Mouse (Mus musculus) ovary, postnatal 10 days (tissue): Measurements from ENCODE around the gene Atp6v0e.

ENCODE experiments used
- DNase-seq: peaks from one replicate; pipeline ENCODE4 v3.0.0; 2022; ENCODE audit warnings: low spot score

Gene Atp6v0e

GRCm38 (mm10) chr17:26686334-26687000 lies 23.4 kb downstream of the Atp6v0e start:
- no peak for DNase-seq

- DNase-seq = no peak
These were observed 26.0 kb downstream of the Atp6v0e start for GRCm38 (mm10) chr17:26688795-26689735.

- DNase-seq = no peak
These were observed 26.8 kb downstream of the Atp6v0e start for GRCm38 (mm10) chr17:26689810-26690209.

DNA sequence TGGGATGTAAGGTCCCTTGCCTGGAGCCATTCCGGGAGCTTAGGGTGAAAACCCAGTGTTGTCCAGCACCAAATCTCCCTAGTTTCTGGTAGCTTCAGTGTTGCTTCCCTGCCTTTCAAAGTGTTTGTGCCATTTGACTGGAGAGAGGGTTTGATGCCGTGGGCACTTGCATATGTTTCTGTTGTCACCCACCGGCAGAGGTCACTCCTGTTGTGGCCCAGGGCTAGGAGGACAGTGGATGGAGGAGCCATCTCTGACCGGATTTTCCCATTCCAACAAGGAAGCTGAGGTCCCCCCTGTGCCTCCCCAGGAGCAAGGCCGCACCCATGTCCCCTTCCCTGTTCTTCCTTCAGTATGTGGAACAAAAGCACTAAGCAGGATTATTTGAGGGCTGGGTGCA lies 27.2 kb downstream of the Atp6v0e start:
- DNase-seq = no peak

DNA sequence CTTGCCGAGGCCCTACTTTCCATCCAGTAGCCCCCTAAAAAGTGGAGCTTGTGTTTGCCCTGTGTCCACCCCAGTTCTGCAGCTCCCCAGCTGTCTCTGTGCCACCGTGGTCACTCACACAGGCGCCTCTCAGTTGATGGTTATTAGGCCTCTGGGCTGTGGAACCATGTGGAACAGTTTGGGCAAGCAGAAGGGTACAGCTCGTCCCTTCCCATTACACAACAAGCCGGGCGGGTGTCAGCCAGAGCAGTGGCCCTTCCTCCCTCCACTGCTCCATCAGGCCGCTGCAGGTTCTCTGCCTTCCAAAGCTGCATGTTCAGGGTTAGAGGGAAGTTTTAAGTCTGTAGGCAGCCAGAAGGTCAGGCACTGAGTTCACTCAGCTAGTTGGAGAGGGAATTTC lies 28.1 kb downstream of the Atp6v0e start:
- DNase-seq = no peak

DNA sequence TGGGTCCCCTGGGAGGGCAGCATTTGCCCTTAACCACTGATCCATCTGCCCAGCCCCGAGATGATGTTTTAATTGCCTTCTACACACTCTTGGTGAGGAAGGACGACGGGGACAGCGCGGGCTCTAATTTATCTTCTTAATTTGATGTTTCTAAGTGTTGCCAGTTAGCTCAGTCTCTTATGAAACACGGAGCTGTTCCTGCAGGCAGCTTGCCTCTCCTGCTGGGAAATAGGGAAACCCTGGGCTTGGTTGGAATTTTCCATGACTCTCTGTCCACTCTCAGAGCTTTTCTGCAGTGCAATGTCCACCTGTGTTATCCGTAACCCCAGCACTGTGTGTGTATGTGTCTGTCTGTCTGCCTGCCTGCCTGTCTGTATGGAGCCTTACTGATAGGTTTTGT lies 30.4 kb downstream of the Atp6v0e start:
- DNase-seq = no peak

- no peak for DNase-seq
These were observed 31.1 kb downstream of the Atp6v0e start for GRCm38 (mm10) chr17:26694171-26694570.

GRCm38 (mm10) chr17:26695193-26695592 lies 32.2 kb downstream of the Atp6v0e start:
- no peak for DNase-seq

- DNase-seq = no peak
These were observed 35.8 kb downstream of the Atp6v0e start for GRCm38 (mm10) chr17:26698846-26699245.

GRCm38 (mm10) chr17:26699819-26700616 lies 37.0 kb downstream of the Atp6v0e start:
- DNase-seq = no peak

GRCm38 (mm10) chr17:26701565-26701964 lies 38.5 kb downstream of the Atp6v0e start:
- DNase-seq = no peak

GRCm38 (mm10) chr17:26702621-26703020 lies 39.6 kb downstream of the Atp6v0e start:
- DNase-seq = no peak

GRCm38 (mm10) chr17:26703671-26704070 lies 40.6 kb downstream of the Atp6v0e start:
- no peak for DNase-seq

GRCm38 (mm10) chr17:26705463-26706359 lies 42.7 kb downstream of the Atp6v0e start:
- no peak for DNase-seq

GRCm38 (mm10) chr17:26707066-26707465 lies 44.0 kb downstream of the Atp6v0e start:
- no peak for DNase-seq

DNA sequence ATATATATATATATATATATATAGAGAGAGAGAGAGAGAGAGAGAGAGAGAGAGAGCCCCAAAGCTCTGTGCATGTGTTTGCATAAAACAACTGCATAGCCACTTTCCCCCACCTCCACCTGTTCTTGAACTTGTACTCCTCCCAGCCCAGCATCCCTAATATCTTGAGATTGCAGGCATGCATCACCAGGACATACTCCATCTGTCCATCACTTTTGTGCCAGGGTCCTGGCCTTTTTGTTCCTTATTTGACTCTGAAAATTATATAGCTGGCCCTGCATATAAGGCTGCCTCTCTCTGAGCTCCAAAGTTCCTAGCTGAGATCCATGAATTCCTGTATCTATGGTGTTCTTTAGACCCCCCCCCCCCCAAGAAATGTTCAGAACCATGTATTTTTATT lies 45.5 kb downstream of the Atp6v0e start:
- DNase-seq = no peak

DNA sequence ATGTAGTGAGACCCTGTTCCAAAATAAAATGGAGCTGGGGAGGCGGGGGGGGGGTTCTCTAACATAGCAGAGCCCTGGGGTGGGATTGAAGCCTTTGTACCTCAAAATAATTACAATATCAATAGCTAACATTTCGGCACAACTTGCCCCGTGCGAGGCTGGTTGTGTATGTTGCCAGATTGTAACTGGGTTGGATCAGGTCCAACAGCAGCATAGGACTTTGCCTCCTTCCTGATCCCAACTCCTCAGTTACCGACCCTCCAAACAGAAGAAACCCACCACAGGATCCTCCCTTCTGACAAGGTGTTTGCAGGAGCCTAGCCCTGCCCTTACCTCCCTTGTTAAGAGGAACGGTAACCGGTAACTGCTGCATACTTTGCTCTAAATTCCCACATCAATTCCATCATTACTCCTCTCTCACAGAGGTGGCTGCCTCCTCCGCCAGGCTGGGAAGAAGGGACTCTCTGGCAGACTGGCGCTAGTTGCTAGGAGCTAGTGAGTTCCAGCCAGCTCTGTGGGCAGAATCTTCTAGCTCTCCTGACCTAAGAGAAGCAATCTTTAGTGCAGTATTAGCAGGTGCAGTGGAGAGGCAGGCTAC lies 46.1 kb downstream of the Atp6v0e start:
- DNase-seq = no peak

DNA sequence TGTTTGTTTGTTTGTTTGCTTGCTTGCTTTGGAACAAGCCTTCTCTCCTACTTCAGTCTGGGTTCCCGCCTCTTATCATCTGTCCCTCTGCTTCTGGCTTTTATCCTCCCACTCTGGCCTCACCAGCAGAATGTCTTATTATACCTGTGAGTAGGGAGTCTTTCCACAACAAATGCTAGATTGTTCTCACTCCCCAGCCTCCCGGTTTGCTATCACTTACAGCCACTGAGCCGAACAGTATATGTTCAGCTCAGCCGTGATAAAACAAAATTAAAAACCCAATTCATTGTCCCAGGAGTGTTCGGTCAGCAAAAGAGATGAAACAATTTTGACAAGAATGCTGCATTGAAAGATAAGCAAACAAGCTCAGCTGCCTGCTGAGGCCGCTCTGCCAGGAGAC lies 47.0 kb downstream of the Atp6v0e start:
- no peak for DNase-seq

DNA sequence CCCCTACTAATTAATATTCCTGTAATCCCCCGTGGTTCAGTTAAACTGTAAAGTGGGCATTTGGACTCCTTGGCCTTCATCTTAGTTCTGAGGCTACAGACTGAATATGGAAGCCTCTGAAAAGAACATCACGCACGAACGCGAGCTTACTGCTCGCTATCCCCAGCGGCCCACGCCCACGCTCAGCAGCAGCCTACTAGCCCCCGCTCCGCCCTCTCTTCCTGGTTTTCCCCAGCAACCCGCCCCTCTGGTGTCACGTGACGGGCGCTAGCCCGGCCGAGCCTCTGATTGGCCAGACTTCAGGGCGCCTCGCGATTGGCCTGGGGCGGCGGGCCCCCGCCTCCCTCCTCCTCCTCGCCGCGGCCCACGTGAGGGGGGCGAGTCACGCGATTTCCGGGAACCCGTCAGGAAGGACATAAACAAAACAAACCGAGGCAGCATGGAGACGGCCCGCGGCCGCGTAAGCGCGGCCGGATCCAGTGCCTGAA lies 52.3 kb downstream of the Atp6v0e start, which contains the start of gene Crebrf:
Gene Crebrf, plus strand, starts transcription at position 380 of the 488 bp plus-strand sequence.
- DNase-seq = peak; percentile 89

DNA sequence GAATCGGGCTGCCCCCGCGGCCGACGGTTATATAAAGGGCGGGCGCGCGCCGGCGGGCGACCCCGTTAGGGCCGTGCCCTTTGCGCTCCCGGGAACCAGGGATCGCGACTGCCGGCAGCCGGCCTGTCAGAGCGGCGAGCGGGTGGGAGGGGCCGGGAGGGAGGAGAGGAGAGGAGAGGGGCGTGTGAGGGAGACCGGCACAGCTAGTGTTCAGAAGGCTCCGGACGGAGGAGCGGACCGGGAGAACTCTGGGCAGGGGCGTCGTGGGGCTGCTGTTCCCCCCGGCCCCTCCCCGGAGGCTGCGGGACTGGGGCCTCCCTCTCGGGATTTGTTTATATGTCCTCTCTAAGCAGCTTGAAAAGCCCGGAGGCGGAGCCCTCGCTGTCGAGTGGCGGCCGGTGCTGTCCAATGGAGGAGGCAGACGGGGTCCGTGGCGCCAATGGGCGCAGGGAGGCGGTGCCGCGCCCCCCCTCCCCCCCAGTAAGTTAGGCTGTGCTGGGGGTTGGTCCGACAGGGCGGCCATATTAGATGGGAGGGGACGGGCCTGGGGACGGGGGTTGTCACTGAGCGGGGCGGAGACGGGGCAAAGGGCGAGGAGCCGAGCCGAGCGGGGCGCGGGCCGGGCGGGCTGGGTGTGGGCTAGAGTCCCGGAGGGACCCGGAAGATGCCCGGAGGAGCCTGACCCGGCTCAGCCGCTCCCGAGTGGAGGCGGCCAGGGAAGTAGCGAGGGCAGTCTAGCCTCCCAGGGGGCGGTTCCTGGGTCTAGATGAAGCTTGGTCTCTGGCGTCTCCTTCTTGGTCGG lies 53.1 kb downstream of the Atp6v0e start:
- DNase-seq = peak; percentile 87
